Mouse (Mus musculus): Measurements from ENCODE around the gene Ncor1. TPM values are rescaled to one million over a fixed set of nuclear protein-coding genes. Genes with fewer than 3 reads are reported as not detected.

Ncor1 gene
- polyA plus RNA-seq, 1 experiment from 2014 or later: 82.2 TPM

DNA sequence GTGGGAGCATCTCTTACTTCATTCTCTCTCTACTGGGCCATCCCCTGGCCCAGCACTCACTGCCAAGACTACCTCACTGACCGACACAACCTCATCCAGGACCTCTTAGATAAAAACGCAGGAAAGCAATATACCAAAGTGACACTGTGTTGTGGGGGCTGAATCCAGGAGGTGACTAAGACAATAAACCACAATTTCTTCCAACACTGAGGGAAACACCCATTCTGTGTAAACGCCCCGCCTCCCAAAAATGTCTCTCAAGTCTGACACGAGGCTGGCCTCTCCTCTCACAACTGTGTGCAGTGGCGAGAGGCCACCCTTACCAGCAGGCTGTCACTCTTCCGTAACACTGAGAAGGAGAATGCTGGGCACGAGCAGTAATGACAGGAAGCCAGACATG, 190.0 kb downstream of the Ncor1 start:
- no peak overlapping the region for H3K9ac ChIP-seq (ENCODE audit: low read length)
- ATAC-seq (ENCODE audit: low FRiP score, low TSS enrichment): no peak
- 0 out of 2 replicates have a peak, but pooled peaks cover 3% of the 10 kb centered on the region for H3K36me3 ChIP-seq (ENCODE audit: control insufficient read depth, insufficient read depth, low read length)
- H3K27me3 ChIP-seq (ENCODE audit: control insufficient read depth, insufficient read depth, low read length): no peaks in the 10 kb centered on the region
- WGBS: 60% methylated on average over 8 of the region's 8 CpGs
- TF ChIP-seq EP300 (optimal IDR thresholded peaks at IDR 0.05) (no peak), CTCF (IDR thresholded peaks at IDR 0.05; ENCODE audit: low read depth) (no peak)
- H3K27ac ChIP-seq (replicated peaks): no peak overlapping the region
- H3K4me2 ChIP-seq (replicated peaks; ENCODE audit: low read depth): no peak overlapping the region
- H3K4me1 ChIP-seq (replicated peaks; ENCODE audit: control insufficient read depth, insufficient read depth): 0 out of 2 replicates have a peak, but pooled peaks cover 2% of the 10 kb centered on the region
- no peak overlapping the region for H3K4me3 ChIP-seq (ENCODE audit: low read depth, low read length)
- H3K9me3 ChIP-seq (ENCODE audit: control insufficient read depth, low read length): no peaks in the 10 kb centered on the region
- no peak for DNase-seq (ENCODE audit: low spot score)

DNA sequence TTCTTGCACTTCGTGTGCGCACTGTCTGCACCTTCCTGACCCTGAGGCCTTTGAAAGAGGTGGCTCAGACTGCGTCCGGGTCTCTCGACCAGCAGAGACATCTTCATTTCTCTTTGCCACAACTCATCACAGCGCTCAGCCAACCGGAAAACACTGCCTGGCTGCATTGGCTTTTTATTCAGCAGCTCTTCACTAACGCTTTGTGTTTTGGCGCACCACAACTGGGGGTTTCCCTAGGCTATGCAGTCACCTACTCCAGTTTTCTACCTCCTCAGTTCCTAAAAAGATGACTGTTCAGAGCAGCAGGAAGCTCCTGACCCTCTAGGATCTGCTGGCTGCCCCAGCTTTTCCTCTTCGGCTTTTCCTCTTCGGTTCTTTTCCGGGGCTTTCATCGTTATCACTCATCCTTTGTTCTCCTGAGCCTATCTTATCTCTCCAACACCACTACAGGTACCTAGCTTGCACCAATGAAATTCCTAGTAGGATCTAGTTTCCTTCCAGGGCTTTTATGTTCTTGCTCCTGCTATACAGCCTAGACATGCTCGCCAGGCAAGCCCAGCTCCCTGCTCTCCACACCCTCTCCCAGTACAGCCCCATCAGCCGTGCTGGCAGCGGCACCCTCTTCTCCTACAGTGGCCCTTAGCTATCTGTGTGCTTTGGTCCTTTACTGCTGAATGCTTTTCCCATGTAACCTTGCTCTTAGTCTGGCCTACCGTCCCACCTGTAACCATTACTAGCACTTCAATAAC, 191.7 kb downstream of the Ncor1 start:
- ATAC-seq (ENCODE audit: low FRiP score, low TSS enrichment) (no peak), DNase-seq (ENCODE audit: low spot score) (no peak)
- Histone ChIP-seq H3K4me1 (replicated peaks; ENCODE audit: control insufficient read depth, insufficient read depth) (0 out of 2 replicates have a peak, but pooled peaks cover 2% of the 10 kb centered on the region), H3K36me3 (ENCODE audit: control insufficient read depth, insufficient read depth, low read length) (0 out of 2 replicates have a peak, but pooled peaks cover 3% of the 10 kb centered on the region), H3K27ac (replicated peaks) (no peak overlapping the region), H3K4me3 (ENCODE audit: low read depth, low read length) (no peak overlapping the region), H3K9me3 (ENCODE audit: control insufficient read depth, low read length) (no peaks in the 10 kb centered on the region), H3K9ac (ENCODE audit: low read length) (no peak overlapping the region), H3K4me2 (replicated peaks; ENCODE audit: low read depth) (no peak overlapping the region), H3K27me3 (ENCODE audit: control insufficient read depth, insufficient read depth, low read length) (no peaks in the 10 kb centered on the region)
- 63% methylated on average over 17 of the region's 17 CpGs for WGBS
- no peak for TF ChIP-seq EP300 (optimal IDR thresholded peaks at IDR 0.05)

Other genes starting within 250 kb of the Ncor1 start
- 4.2 and 4.3 TPM in 2 replicates for gene Adora2b, start 209.6 kb downstream of the Ncor1 start, polyA plus RNA-seq (2015; fragmentation: Nextera tagmentation; extraction: Ambion mirVana)
- gene Zswim7, start 177.2 kb downstream of the Ncor1 start, polyA plus RNA-seq (2015; fragmentation: Nextera tagmentation; extraction: Ambion mirVana): 23.4 and 25.1 TPM in 2 replicates
- gene Ttc19, start 177.1 kb downstream of the Ncor1 start, polyA plus RNA-seq (2015; fragmentation: Nextera tagmentation; extraction: Ambion mirVana): 12.2 and 12.7 TPM in 2 replicates
- gene Pigl, start 81 bp downstream of the Ncor1 start, polyA plus RNA-seq (2015; fragmentation: Nextera tagmentation; extraction: Ambion mirVana): 5.6 and 5.8 TPM in 2 replicates
- gene Cenpv, start 80.7 kb upstream of the Ncor1 start, polyA plus RNA-seq (2015; fragmentation: Nextera tagmentation; extraction: Ambion mirVana): 17.8 and 18.6 TPM in 2 replicates
- gene Ubb, start 92.6 kb upstream of the Ncor1 start, polyA plus RNA-seq (2015; fragmentation: Nextera tagmentation; extraction: Ambion mirVana): 1,850 and 1,934 TPM in 2 replicates
- 9.6 and 11.0 TPM in 2 replicates for gene Trpv2, start 115.9 kb upstream of the Ncor1 start, polyA plus RNA-seq (2015; fragmentation: Nextera tagmentation; extraction: Ambion mirVana)
- 7.3 and 8.4 TPM in 2 replicates for gene Lrrc75a, start 190.0 kb upstream of the Ncor1 start, polyA plus RNA-seq (2015; fragmentation: Nextera tagmentation; extraction: Ambion mirVana)
- gene Mmgt2, start 190.1 kb upstream of the Ncor1 start, polyA plus RNA-seq (2015; fragmentation: Nextera tagmentation; extraction: Ambion mirVana): 30.2 and 35.9 TPM in 2 replicates